Mouse (Mus musculus) left cerebral cortex, postnatal 14 days (tissue): ENCODE results near the gene Foxp4. TPM values are rescaled to one million over a fixed set of nuclear protein-coding genes. Genes with fewer than 3 reads are reported as not detected.
"Not testable (repeated sequence)": the region's sequence is repeated elsewhere in the genome, so short reads cannot be mapped to it uniquely, and the experiment has no call there.

ENCODE experiments used
- DNase-seq, 2 experiments: peaks; one replicate each; pipeline ENCODE4 v3.0.0; 2021 to 2022; ENCODE audit warnings: low spot score in 2 of 2, mixed read lengths in 1 of 2
- intact Hi-C: fragments of 180-260 bp; cut with DNase I; formaldehyde crosslinking; loops from one replicate; pipeline ENCODE4 v1.15.1; 2025
- total RNA-seq, 2 experiments: library from RNA; stranded (reverse); gene quantifications; 2 replicates each; pipeline ENCODE4 v1.2.3; 2021

The Foxp4 gene
- total RNA-seq, 2 experiments from 2014 or later = 43.1 to 55.1 TPM

GRCm38 (mm10) chr17:47872311-47873011 is 52.0 kb downstream of the Foxp4 start:
- intact Hi-C loops = loop anchor here (2.0 to 5.0 kb wide), 3 partner anchors 175 to 465 kb away; no protein-coding TSS in a partner anchor

GRCm38 (mm10) chr17:47869874-47870273 is 54.6 kb downstream of the Foxp4 start:
- intact Hi-C loops = loop anchor here (5.0 kb wide), 2 partner anchors 177 to 467 kb away; no protein-coding TSS in a partner anchor
- no peak for DNase-seq

More at GRCm38 (mm10) chr17:47872311-47873011, 52.0 kb downstream of the Foxp4 start:
- DNase-seq = no peak

- DNase-seq = no peak
- intact Hi-C loops = no loop called here
Observed at GRCm38 (mm10) chr17:47866037-47866436, 58.4 kb downstream of the Foxp4 start.

GRCm38 (mm10) chr17:47864496-47864895 is 59.9 kb downstream of the Foxp4 start:
- intact Hi-C loops = loop anchor here (2.0 kb wide), 1 partner anchor 70 kb away; no protein-coding TSS in a partner anchor

GRCm38 (mm10) chr17:47863437-47863836 is 61.0 kb downstream of the Foxp4 start:
- intact Hi-C loops = no loop called here
- no peak for DNase-seq

More at GRCm38 (mm10) chr17:47864496-47864895, 59.9 kb downstream of the Foxp4 start:
- peak; percentile 80 to 84 for DNase-seq

- intact Hi-C loops = no loop called here
Observed at GRCm38 (mm10) chr17:47863023-47863422, 61.4 kb downstream of the Foxp4 start.

GRCm38 (mm10) chr17:47855544-47855943 is 68.9 kb downstream of the Foxp4 start:
- intact Hi-C loops = no loop called here
- no peak for DNase-seq

More at GRCm38 (mm10) chr17:47863023-47863422, 61.4 kb downstream of the Foxp4 start:
- no peak for DNase-seq

GRCm38 (mm10) chr17:47854908-47855307 is 69.5 kb downstream of the Foxp4 start:
- no peak for DNase-seq
- intact Hi-C loops = no loop called here

- no peak for DNase-seq
- intact Hi-C loops = no loop called here
Observed at GRCm38 (mm10) chr17:47853760-47854159, 70.7 kb downstream of the Foxp4 start.

GRCm38 (mm10) chr17:47853336-47853735 is 71.1 kb downstream of the Foxp4 start:
- DNase-seq = no peak
- intact Hi-C loops = no loop called here

GRCm38 (mm10) chr17:47851798-47852360 is 72.6 kb downstream of the Foxp4 start:
- intact Hi-C loops, DNase-seq: not testable (repeated sequence)

GRCm38 (mm10) chr17:47850639-47851314 is 73.7 kb downstream of the Foxp4 start:
- DNase-seq = no peak
- intact Hi-C loops = no loop called here

GRCm38 (mm10) chr17:47850035-47850434 is 74.4 kb downstream of the Foxp4 start:
- DNase-seq = no peak
- intact Hi-C loops = no loop called here

GRCm38 (mm10) chr17:47847985-47848384 is 76.5 kb downstream of the Foxp4 start:
- DNase-seq = no peak
- intact Hi-C loops = no loop called here

- DNase-seq = no peak
- intact Hi-C loops = no loop called here
Observed at GRCm38 (mm10) chr17:47845609-47846008, 78.8 kb downstream of the Foxp4 start.

GRCm38 (mm10) chr17:47843465-47843864 is 81.0 kb downstream of the Foxp4 start:
- no peak for DNase-seq
- intact Hi-C loops = no loop called here

- DNase-seq = no peak
- intact Hi-C loops = no loop called here
Observed at GRCm38 (mm10) chr17:47841931-47842623, 82.4 kb downstream of the Foxp4 start.

- DNase-seq = no peak
- intact Hi-C loops = no loop called here
Observed at GRCm38 (mm10) chr17:47841521-47841920, 82.9 kb downstream of the Foxp4 start.

- no peak for DNase-seq
- intact Hi-C loops = no loop called here
Observed at GRCm38 (mm10) chr17:47837808-47838207, 86.6 kb downstream of the Foxp4 start.

GRCm38 (mm10) chr17:47834482-47834767 is 90.0 kb downstream of the Foxp4 start, which contains the start of gene Mdfi:
Mdfi (minus strand) TSS chr17:47834691.
- intact Hi-C loops = no loop called here
- no peak for DNase-seq
